Mouse (Mus musculus): Measurements from ENCODE around the gene Atg7. TPM values are rescaled to one million over a fixed set of nuclear protein-coding genes. Genes with fewer than 3 reads are reported as not detected.
"Not testable (repeated sequence)": the region's sequence is repeated elsewhere in the genome, so short reads cannot be mapped to it uniquely, and the experiment has no call there.

Atg7 gene
- total RNA-seq, 2 experiments from 2014 or later = 25.0 TPM

GRCm38 (mm10) chr6:114876033-114876432 is 233.1 kb downstream of the Atg7 start:
- no peak for DNase-seq (ENCODE audit: low spot score in 2 of 2)

GRCm38 (mm10) chr6:114876546-114876945 is 233.6 kb downstream of the Atg7 start:
- no peak for DNase-seq (ENCODE audit: low spot score in 2 of 2)

GRCm38 (mm10) chr6:114878841-114879520 is 236.1 kb downstream of the Atg7 start:
- no peak for DNase-seq (ENCODE audit: low spot score in 2 of 2)

GRCm38 (mm10) chr6:114880798-114881197 is 237.9 kb downstream of the Atg7 start:
- no peak for DNase-seq (ENCODE audit: low spot score in 2 of 2)

- no peak for DNase-seq (ENCODE audit: low spot score in 2 of 2)
Measured at GRCm38 (mm10) chr6:114882212-114882611, 239.3 kb downstream of the Atg7 start.

GRCm38 (mm10) chr6:114882675-114883074 is 239.8 kb downstream of the Atg7 start:
- DNase-seq (ENCODE audit: low spot score in 2 of 2) = no peak

GRCm38 (mm10) chr6:114883261-114883740 is 240.4 kb downstream of the Atg7 start:
- DNase-seq (ENCODE audit: low spot score in 2 of 2) = peak; percentile 71 to 85

- no peak for DNase-seq (ENCODE audit: low spot score in 2 of 2)
Measured at GRCm38 (mm10) chr6:114885129-114885528, 242.2 kb downstream of the Atg7 start.

GRCm38 (mm10) chr6:114886012-114886411 is 243.1 kb downstream of the Atg7 start:
- no peak for DNase-seq (ENCODE audit: low spot score in 2 of 2)

- DNase-seq (ENCODE audit: low spot score in 2 of 2) = no peak
Measured at GRCm38 (mm10) chr6:114886504-114887361, 243.8 kb downstream of the Atg7 start.

GRCm38 (mm10) chr6:114888922-114889321 is 246.0 kb downstream of the Atg7 start:
- peak; percentile 71 to 88 for DNase-seq (ENCODE audit: low spot score in 2 of 2)

- DNase-seq (ENCODE audit: low spot score in 2 of 2) = not testable (repeated sequence)
Measured at GRCm38 (mm10) chr6:114889971-114890370, 247.1 kb downstream of the Atg7 start.

- peak; percentile 77 to 89 for DNase-seq (ENCODE audit: low spot score in 2 of 2)
Measured at GRCm38 (mm10) chr6:114890411-114891115, 247.7 kb downstream of the Atg7 start.

- DNase-seq (ENCODE audit: low spot score in 2 of 2) = no peak
Measured at GRCm38 (mm10) chr6:114891272-114891671, 248.4 kb downstream of the Atg7 start.

GRCm38 (mm10) chr6:114891771-114892170 is 248.9 kb downstream of the Atg7 start:
- no peak for DNase-seq (ENCODE audit: low spot score in 2 of 2)

GRCm38 (mm10) chr6:114892363-114892762 is 249.5 kb downstream of the Atg7 start:
- peak; percentile 78 to 89 for DNase-seq (ENCODE audit: low spot score in 2 of 2)

GRCm38 (mm10) chr6:114893427-114894209 is 250.7 kb downstream of the Atg7 start:
- peak in 1 of 2 experiments; percentile 56 for DNase-seq (ENCODE audit: low spot score in 2 of 2)

- no peak for DNase-seq (ENCODE audit: low spot score in 2 of 2)
Measured at GRCm38 (mm10) chr6:114894548-114895106, 251.7 kb downstream of the Atg7 start.

- no peak for DNase-seq (ENCODE audit: low spot score in 2 of 2)
Measured at GRCm38 (mm10) chr6:114895191-114895590, 252.3 kb downstream of the Atg7 start.

GRCm38 (mm10) chr6:114896281-114896680 is 253.4 kb downstream of the Atg7 start:
- no peak for DNase-seq (ENCODE audit: low spot score in 2 of 2)
